Mouse (Mus musculus): ENCODE results near the gene Retnlb. TPM values are rescaled to one million over a fixed set of nuclear protein-coding genes. Genes with fewer than 3 reads are reported as not detected.

Gene Retnlb
- total RNA-seq (2023), result not detected

DNA sequence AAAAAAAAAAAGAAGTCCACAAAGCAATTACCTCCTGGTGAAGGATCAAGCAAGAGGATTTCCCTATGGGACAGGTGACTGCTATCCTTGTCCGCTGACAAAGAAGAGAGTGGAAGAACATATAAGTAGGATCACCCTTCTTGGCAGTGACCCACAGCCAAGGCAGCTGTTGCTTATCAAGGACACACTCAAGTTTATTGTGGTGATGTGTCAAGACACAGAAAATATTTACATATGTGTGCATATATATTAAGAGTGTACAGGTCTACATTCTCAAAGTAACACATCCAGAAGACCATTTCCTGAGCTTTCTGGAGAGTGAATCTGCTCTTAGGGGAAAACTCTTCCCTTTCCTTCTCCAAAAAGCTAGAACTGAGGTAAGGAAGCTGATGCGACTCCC, at the start of gene Retnlb:
Gene Retnlb (plus strand): TSS at position 162 of the 400 bp plus-strand sequence.

DNA sequence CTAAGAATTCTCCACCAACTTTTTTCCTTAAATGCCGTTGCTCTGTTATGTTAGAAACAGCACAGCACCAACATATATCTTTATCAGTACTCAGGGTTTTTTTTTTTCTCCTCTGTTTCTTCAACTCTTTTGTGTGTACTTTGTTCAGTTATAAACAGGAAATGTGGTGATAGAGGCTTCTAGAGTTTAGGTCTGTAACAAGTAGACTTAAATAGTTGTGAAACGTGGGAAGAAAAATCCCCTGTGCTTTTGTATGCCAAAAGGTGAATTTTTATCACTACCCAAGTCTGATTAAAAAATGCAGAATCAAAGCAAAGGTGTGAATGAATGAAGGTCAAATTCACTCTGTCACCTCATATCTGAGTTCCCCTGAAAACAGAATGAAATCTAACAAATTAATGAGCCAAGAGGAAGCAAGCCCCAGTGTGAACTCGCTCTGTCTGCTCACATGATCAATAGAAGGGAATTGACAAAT, 44.6 kb upstream of the Retnlb start, which contains the start of gene Trat1:
Gene Trat1 (minus strand): TSS at position 51 of the 475 bp plus-strand sequence.

DNA sequence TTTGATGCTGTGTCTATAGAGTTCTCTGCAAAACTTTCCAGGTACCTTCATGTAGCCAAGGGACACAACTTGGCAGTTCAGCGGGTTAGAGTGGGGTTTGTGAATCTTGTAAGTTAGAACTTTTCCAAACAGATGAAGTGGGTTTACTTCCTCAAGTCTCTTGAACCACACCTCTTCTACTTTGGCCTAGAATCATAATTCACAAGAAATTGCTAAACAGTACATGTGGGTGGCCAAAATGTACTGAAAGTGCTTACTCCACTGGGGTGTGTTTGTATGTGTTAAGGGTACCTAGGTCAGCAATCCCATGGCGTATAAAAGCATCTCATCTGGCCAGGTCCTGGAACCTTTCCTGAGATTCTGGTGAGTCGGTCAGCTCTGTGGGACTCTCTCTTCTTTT, 25.6 kb downstream of the Retnlb start, which contains the start of gene Retnla:
Gene Retnla (plus strand): TSS at position 286 of the 400 bp plus-strand sequence.

Other genes with a start within 250 kb of the Retnlb start
- gene Trat1, start 44.8 kb upstream of the Retnlb start, total RNA-seq (2023), result under 1 TPM; 0.10 to 0.15 TPM
- gene Retnla, start 25.7 kb downstream of the Retnlb start, total RNA-seq (2023), result under 1 TPM in 1 of 2 experiments, not detected in 1; 0.97 TPM
- gene Retnlg, start 55.8 kb downstream of the Retnlb start, total RNA-seq (2023), result 1 to 10 TPM; 2.5 to 2.6 TPM
- 1 to 10 TPM; 6.3 to 7.1 TPM for gene Dzip3, start 177.3 kb downstream of the Retnlb start, total RNA-seq (2023)
- gene Cip2a, start 177.3 kb downstream of the Retnlb start, total RNA-seq (2023), result 1 to 10 TPM; 1.5 to 3.2 TPM
- gene Myh15, start 240.6 kb downstream of the Retnlb start, total RNA-seq (2023), result under 1 TPM; 0.08 to 0.12 TPM

Data from monocyte, adult 59 days (primary cell).